Mouse (Mus musculus) kidney, postnatal 36 days (tissue): ENCODE measurements around the gene Scel.

Experiments used
- DNase-seq, 2 experiments: peaks; one replicate each; pipeline ENCODE4 v3.0.0; 2021 to 2022; ENCODE audit warnings: mixed read lengths in 2 of 2

Gene Scel

GRCm38 (mm10) chr14:103515419-103515818 lies 2.3 kb downstream of the Scel start:
- no peak for DNase-seq

- DNase-seq, result no peak
Measured at GRCm38 (mm10) chr14:103526286-103526685, 13.1 kb downstream of the Scel start.

DNA sequence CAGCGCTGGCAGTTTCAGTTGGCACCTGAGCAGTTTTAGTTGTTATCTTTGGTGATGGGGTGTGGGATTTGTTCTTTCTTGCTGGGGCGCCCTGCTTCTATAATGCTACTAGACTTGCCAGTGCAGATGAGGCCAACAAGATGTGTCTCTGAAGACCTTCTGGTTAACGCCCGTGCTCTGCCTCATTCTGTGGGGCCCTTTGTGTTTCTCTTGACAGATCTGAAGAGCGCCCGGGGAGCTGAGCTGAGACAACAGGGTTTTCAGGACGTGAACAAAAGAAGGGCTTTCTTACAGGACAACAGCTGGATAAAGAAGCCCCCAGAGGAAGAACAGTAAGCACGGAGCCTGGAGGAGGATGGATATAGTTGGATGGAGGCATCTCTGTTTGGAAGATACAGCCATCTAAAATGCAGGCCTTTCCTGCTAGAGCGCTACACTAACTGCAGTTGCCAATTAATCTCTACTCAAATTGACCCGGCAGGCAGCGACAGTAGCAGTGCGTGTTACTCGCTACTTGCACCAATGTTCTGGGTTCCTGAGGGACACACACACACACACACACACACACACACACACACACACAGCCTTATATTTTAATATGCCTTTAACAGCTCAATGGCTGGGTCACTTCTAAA lies 16.7 kb downstream of the Scel start:
- no peak for DNase-seq

DNA sequence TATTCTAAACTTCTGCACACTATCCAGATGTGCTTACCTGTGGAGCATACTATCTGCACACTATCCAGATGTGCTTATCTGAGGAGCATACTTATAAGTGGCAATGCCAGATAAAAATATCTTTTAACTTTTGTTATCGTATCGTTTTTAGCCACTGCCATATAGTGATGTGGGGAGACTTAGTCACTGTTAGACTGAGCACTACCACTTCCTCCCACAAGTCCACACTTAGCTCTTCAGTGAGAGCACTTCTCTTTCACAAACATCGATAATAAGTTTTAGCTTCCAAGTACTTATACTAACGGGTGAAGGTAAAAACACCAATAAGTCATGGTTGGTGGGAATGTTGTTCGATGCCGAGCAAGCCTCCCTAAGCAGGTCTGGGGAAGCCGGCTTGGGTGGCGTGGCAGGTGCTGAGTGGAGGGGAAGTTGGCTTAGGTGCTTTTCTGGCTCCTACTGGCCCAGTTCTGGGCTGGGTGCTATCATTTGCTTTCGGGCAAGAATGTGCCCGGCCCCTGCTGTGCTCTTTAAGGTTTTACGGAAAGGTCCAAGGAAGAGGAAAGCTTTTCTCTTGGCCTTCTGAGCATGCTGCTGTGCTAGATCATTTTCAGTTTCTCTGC lies 18.7 kb downstream of the Scel start:
- DNase-seq, result no peak

DNA sequence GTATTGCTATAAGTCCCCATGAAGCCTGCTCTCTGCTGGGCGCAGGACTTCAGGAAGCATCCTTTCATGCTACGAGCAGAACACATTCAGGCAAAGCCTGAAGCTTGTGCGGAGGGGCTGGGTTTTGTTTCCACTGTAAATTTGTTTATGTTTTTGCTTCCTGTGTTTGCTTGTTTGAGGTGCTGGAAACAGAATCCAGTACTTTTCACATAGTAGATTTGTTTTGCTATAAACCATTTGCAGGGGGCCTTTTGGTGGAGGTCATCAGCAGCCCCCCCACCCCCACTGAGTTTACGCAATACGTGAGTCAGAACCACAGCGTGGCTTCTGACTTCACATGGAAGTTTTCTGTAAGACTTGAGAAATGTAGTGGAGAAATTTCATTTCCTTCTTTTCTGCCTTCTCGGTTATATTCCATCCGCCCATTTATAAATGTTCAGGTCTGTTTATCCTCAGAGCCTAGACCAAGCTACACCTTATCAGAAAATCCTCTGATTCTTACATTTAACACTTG lies 22.4 kb downstream of the Scel start:
- no peak for DNase-seq

- no peak for DNase-seq
Measured at GRCm38 (mm10) chr14:103536334-103536733, 23.2 kb downstream of the Scel start.

DNA sequence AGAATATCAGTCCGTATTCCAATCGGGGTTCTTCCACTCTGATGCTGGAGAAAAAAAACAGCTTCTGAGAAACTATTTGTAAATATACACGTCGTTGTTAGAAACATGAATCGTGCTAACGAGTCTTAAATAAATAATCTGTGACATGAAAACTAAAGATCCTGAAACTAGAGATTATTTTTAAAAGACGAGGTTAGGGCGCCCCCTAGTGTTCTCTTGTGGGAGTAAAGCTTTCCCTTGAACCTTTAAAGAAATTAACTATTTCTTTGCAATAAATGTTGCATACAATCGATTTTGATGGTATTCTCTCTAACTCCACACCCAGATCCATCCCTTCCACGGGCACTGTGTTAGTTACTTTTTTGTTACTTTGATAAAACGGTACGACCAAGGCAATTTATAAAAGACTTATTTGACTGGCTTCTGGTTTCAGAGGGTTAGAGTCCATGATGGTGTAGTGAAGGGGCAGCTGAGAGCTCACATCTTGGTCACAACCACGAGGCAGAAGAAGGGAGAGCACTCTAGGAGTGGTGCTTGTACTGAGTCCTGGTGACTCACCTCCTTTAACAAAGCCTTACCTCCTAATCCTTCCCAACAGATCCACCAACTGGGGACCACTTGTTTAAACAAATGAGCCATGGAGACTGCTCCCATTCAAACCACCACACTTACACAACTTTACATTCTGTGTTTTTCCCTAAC lies 24.4 kb downstream of the Scel start:
- DNase-seq, result peak; percentile 14 to 74

GRCm38 (mm10) chr14:103539796-103540195 lies 26.7 kb downstream of the Scel start:
- peak in 1 of 2 experiments; percentile 14 for DNase-seq

GRCm38 (mm10) chr14:103541679-103542078 lies 28.5 kb downstream of the Scel start:
- no peak for DNase-seq

- DNase-seq, result no peak
Measured at GRCm38 (mm10) chr14:103543304-103544079, 30.4 kb downstream of the Scel start.

DNA sequence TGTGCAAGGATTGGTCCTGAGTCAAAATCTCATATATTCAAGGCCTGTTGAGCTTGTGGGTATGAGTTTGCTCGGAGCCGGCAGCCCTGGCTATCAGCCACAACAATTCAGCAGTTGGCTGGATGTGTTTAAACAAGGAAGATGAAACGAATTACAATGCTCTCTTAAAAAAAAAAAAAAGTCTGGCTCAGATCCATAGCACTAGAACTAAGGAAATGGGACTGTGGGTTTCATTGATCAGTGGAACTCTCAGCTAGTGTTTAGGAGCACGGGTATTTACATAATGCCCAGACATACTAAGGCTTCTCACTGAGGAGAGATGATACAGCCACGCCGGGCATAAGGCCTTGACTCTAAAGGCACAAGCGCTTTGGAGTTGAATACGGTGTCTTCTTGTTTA lies 32.6 kb downstream of the Scel start:
- no peak for DNase-seq

DNA sequence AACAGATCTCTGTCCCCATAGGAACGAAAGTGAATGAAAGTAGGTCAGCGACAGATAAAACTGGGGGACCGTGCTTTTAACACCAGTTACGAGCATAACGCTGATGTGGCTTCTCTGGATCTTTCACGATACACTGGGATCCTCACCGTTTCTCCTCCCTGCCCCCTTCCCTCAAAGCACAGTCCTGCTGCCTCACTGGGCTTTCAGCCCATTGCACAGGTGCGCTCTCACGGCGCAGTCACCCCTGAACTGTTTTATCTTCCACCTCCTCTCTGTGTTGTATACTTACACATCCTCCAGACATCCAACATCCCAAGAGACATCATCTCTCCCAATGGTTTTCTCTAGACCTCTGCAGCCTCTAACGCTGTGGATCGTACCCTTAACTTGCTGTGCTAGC lies 33.1 kb downstream of the Scel start:
- DNase-seq, result no peak

GRCm38 (mm10) chr14:103548220-103548619 lies 35.1 kb downstream of the Scel start:
- no peak for DNase-seq

DNA sequence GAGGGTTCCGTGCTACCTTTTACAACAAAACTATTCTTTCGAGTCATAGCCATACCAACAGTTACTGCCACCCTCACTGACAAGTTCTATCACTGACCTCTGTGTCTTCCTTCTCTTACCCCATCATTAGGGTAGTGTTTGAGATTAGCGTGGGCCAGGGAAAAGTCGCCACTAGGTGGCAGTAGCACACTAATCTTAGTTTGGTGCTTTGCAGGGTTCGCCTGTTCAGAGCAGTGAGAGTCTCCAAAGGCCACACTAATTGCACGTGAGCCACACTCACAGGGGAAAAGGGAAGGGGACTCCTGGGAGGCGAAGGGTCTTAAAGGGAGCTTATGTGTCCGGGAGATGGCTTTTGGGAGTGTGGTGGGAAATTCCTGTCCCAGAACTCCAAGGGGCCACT lies 37.3 kb downstream of the Scel start:
- peak; percentile 71 to 90 for DNase-seq

DNA sequence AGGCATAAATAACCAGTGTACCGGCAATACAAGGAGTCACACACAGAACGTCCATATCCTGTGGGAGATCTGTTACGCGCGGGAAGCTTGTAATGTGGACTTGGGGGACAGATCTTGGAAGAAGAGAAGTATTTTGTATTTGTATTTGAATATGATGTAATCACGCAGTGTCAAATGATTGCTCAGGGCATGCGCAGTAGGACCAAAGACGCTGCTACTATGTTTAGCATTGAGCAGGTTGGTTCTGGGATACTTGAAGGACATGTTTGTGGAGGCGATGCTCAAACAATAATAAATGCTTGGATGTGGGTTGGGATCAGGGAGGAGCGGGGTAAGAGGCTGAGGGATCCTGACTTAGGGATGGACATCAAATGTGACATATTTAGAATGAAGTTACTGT lies 37.8 kb downstream of the Scel start:
- no peak for DNase-seq

- DNase-seq, result no peak
Measured at GRCm38 (mm10) chr14:103551921-103552320, 38.8 kb downstream of the Scel start.

DNA sequence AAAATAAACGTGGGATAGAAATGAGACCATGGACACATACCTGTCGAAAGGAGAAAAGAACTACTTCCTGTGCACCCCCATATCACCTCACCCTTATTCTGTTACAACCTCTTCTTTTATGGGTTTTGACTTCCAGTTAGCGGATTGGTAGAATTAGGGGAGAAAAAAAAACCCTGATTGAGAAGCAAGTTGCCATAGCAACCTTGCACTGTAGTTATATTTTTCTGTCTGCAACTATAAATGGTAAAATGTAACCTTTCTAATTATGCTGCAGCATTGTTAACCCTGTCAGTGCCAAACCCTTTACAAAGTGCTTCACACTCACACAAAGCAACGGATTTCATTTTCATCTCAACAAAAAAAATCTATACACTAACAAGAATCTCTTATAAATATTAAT lies 39.2 kb downstream of the Scel start:
- no peak for DNase-seq

- no peak for DNase-seq
Measured at GRCm38 (mm10) chr14:103556609-103557008, 43.5 kb downstream of the Scel start.

DNA sequence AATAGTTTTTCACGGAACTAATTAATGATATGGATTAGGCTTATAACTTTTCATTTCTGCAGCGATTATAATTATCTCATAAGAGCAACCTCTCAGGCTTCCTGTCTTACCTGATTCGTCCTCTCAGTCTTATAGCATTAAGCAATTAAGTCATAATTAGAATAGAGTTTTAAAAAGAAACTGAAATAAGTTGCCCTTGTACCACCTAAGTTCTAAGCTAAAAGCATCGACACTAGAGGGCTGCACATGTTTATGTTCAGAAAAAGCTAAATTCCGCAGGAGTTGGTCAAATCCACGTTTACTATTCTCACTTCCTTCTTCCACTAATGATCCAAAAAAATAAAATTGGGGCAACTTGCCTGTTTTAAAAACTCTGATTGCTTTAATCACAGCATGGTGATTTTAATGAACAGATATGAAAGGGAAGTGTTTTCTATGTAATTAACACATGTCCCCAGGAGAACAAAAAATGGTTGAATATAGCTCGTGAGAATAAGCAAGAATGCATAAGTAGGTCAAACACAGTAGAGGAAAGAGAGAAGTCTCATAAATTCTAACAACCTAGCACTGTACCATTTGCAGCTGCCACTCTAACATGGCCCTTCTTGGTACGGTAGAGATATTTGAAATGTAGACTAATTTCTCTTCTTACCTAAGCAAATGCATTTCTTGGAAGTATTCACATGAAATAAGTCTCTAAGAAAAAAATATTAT lies 48.4 kb downstream of the Scel start:
- DNase-seq, result no peak

- no peak for DNase-seq
Measured at GRCm38 (mm10) chr14:103567957-103568356, 54.8 kb downstream of the Scel start.

GRCm38 (mm10) chr14:103568433-103568832 lies 55.3 kb downstream of the Scel start:
- no peak for DNase-seq

GRCm38 (mm10) chr14:103571598-103572320 lies 58.6 kb downstream of the Scel start:
- no peak for DNase-seq
